Mouse (Mus musculus) NIH3T3 (cell line): Measurements from ENCODE around the gene Gm5771.
"Not testable (repeated sequence)": the region's sequence is repeated elsewhere in the genome, so short reads cannot be mapped to it uniquely, and the experiment has no call there.

ENCODE experiments used
- DNase-seq: peaks from one replicate; pipeline ENCODE4 v3.0.0-alpha.2; 2012; ENCODE audit warnings: low read depth

The Gm5771 gene

DNA sequence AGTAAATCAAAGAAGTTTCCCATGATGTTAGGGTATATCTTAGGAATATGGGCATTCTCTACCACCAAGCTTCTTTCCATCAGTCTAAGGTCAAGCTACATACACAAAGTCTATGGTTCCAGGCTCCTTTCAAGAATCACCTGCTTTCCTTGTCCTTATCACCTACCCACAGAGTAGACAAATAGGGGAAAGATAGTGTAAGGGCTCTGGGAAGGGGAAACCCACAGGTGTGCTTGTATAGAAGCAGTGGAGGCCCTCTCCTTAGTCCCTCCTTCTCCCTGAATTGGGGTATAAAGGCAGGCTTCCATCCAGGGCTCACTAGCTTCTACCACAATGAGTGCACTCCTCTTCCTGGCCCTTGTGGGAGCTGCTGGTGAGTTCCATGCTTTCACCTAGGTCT, at the start of gene Gm5771:
TSS of gene Gm5771 (plus strand) at position 301 of the 400 bp plus-strand sequence.
- not testable (repeated sequence) for DNase-seq

- DNase-seq, result no peak
Observed at GRCm38 (mm10) chr6:41353932-41354331, 38.2 kb upstream of the Gm5771 start, which contains the start of gene Try10. Gene Try10, plus strand, starts transcription at chr6:41354105.

GRCm38 (mm10) chr6:41373772-41374171, 18.4 kb upstream of the Gm5771 start:
- not testable (repeated sequence) for DNase-seq

DNA sequence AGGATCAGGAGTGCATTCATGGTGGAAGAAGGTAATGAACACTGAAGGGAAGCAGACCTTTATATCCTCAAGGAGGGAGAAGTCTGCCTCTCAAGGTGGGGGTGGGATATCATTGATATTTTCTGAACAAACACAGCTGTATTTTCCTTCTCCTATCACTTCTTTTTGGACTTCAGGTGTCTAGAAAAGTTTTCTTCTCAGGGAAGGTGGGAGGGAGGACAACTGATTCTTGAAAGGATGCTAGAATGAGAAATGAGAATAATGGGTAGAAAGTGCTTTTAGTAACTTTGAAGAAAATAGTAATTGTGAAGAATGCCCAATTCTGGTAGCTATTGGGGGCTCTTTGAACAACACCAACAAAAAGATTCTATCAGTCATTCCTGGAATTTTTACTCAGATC, 14.6 kb upstream of the Gm5771 start, which contains the start of gene Prss3:
TSS of gene Prss3 (minus strand) at position 101 of the 400 bp plus-strand sequence.
- DNase-seq, result not testable (repeated sequence)

DNA sequence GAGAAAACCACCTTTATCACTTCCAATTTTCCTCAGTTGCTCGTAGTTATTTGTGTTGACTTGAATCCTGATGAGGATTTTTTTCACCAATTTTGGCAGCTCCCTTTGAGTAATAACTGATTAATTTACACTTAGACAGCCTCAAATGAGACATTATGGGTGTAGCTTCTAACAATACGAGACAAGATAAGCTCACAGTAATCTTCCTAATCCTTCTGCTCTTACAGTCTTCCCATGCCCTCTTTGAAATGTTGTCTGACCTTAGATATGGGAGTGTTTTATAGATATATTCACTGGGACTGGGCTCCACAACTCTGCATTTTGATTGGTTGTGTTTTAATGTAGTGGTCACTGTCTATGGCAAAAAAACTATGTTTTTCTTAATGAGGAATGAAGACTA, 5.4 kb upstream of the Gm5771 start:
- no peak for DNase-seq

DNA sequence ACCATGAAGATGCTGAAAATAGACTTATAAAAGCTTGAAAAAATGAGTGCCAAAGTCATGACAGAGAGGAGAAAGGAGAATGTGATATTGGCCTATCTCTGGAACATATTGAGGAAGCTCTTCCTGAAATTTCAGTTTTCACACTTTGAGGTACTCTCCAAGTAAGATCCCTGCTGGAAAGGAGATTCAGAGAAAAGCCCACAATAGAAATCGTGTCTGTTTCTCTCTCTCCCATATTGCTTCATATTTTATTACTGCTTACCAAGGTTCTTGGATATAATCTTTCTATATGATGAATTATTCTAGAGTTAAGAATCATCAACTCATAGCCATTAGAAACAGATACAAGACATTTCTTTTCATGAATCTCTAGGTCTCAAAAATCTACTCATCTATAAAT, 516 bp upstream of the Gm5771 start:
- DNase-seq, result not testable (repeated sequence)

DNA sequence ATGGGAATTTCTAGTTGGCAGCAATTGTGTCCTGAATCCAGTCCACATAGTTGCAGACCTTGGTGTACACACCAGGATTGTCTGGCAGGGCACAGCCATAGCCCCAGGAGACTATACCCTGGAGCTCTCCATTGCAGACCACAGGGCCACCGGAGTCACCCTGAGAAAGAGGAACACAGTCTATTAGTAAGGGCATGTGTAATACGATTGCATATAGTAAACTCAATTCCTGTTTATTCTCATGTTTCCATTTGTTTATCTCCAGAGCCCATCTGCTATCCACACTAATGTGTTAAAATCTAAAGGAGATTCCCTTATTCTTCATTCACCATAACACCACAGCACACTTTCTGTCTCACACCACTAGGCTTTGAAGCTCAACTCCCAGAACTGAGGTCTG, 50.1 kb downstream of the Gm5771 start:
- not testable (repeated sequence) for DNase-seq

DNA sequence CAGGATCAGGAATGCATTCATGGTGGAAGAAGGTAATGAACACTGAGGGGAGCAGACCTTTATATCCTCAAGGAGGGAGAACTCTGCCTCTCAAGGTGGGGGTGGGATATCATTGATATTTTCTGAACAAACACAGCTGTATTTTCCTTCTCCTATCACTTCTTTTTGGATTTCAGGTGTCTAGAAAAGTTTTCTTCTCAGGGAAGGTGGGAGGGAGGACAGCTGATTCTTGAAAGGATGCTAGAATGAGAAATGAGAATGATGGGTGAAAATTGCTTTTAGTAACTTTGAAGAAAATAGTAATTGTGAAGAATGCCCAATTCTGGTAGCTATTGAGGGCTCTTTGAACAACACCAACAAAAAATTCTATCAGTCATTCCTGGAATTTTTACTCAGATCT, 53.9 kb downstream of the Gm5771 start, which contains the start of gene Gm10334:
TSS of gene Gm10334 (minus strand) at position 101 of the 400 bp plus-strand sequence.
- DNase-seq, result not testable (repeated sequence)
